Mouse (Mus musculus) kidney, adult 8-10 months (tissue): ENCODE measurements around the gene Trim46.

Experiments used
- DNase-seq, 2 experiments: peaks; one replicate each; pipeline ENCODE4 v3.0.0; 2022

Trim46 gene

GRCm38 (mm10) chr3:89208736-89209135 lies 37.4 kb downstream of the Trim46 start:
- DNase-seq = no peak

GRCm38 (mm10) chr3:89208075-89208657 lies 37.9 kb downstream of the Trim46 start:
- no peak for DNase-seq

DNA sequence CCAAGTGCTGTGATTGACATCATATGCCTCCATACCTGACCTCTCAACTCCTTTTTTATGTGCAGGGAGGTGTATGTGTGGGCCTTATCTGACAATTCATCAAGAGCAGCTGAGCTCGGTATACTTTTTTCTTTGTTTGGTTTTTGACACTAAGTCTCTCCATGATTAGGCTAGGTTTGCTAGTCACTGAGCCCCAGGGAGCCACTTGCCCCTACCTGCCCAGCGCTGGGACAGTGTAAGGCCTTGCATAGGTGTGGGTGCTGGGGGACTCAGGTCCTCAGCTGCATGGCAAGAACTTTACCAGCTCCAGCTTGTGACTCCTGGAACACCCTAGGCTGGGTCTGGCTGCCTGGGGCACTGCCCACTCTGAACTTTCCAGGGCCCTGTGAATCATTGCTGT lies 39.4 kb downstream of the Trim46 start:
- DNase-seq = no peak

- no peak for DNase-seq
Observed at GRCm38 (mm10) chr3:89206079-89206478, 40.0 kb downstream of the Trim46 start.

DNA sequence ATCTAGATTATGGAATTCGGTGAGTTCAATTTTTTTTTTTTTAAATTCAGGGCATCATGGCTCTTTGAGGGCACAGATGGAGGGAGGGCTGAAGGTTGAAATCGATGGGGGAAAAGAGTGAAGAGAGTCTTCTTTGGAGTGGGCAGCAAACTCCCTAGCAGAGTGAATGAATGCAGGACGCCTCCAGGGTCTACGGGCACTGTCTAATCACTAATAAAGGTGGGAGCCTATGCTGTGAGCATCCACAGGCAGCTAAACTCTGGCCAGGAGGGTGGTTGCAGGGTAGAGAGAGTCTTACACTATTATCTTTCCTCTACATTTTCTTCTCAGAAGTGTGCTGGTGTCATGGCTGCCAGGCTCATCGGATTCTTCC lies 43.0 kb downstream of the Trim46 start:
- no peak for DNase-seq

DNA sequence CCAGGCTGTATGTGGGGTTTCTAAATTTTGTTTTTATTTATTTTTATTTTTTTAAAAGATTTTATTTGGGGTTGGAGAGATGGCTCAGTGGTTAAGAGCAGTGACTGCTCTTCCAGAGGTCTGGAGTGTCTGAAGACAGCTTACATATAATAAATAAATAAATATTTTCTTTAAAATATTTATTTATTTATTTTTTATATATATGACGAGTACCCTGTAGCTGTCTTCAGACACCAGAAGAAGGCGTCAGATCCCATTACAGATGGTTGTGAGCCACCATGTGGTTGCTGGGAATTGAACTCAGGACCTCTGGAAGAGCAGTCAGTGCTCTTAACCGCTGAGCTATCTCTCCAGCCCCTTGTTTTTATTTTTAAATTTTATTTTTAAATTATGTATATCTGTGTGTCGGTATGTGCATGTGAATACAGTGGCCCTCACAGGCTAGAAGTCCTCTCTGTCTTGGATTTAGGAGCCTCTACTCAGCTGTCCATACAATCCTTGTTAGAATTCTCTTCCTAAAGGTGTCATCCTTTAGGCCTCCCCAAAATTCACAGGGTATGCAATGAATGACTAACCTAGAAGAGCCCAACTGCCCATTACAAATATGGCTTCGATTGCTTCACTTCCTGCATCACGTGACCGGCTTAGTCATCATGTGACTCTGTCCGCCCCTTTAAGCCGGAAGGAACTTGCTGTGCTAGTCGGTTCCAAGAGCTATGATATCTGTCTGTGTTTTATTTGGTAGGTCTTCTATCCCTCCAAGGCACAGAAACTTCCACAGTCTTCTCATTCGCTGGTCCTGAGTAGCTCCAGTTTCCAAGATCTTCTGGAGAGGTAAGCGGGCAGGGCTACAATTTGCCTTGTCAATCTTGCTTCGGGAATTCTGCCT lies 43.6 kb downstream of the Trim46 start, which contains the start of gene Gba:
Gene Gba (plus strand): TSS at position 676 of the 889 bp plus-strand sequence.
- peak; percentile 82 to 88 for DNase-seq

- no peak for DNase-seq
Observed at GRCm38 (mm10) chr3:89199839-89200238, 46.3 kb downstream of the Trim46 start.

DNA sequence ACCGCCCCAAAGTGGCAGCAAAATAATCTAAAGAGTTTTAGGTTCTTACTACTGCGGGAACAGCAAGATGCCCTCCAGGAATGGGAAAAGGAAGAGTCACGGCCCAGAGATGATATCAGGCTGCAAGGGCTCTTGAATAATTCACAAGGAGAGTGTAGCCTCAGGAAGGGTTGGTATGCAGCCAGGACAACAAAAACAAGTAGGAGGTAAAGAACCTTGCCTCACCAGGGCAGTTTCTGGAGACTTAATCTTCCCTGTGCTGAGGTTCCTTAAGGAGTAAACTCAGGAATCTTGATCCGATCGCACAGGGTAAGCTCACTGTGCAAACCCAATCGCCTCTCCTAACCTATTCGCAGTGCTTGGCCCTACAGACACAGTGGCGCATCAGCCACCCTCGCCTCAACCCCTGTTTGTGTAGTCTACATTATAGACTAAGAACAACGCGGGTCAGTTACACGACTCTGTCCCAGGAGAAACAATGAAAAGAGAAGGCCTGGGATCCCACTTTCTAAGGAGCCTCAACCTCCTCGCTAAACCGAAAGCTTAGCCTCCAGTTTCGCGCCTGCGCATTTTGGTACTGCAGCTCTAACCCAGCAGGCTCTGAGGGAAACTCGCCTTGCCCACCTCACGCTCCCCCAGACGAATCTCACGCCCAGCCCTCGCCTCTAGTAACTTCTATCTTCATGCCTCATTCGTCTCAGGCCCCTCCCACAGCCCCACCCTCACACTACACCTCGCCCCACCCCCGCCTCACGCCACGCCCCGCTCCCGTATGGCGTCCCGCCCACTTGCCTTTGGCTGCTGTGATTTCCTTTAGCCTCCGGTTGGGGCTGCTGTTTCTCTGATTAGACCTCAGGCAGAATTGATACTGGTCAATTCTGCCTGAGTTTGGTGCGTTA lies 49.9 kb downstream of the Trim46 start:
- DNase-seq = peak; percentile 84 to 91

GRCm38 (mm10) chr3:89193853-89194252 lies 52.3 kb downstream of the Trim46 start:
- DNase-seq = peak in 1 of 2 experiments; percentile 45

DNA sequence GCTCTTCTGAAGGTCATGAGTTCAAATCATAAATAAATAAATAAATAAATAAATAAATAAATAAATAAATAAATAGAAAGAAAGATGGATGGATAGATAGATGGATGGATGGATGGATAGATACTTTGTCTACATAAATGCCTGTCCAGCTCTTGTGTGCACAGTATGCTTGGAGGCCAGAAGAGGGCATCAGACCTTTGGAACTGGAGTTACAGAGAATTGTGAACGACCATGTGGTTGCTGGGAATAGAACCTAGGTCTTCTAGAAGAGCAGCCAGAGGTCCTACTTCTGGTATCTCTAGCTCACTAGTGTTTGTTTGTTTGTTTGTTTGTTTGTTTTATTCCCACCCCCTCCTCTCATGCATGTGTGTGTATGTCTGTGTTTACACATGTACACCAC lies 52.8 kb downstream of the Trim46 start:
- DNase-seq = no peak

DNA sequence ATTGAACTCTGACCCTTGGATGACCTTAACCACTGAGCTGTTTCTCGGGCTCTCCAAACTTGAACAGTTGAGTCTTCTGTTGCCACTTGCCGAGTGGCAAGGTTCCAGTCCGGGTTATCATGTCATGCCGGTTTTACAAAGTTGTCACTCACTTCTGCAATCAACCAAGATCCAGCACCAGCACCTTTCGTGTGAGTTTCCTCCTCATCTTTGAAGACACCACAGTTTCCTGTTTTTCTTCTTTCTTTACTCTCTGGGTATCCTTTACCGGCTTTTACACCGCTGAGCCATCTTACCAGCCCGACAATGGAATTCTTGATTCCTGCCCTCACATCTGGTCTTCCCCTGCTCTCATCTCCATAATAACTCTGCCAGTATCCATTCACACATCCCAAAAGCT lies 55.7 kb downstream of the Trim46 start:
- DNase-seq = no peak

DNA sequence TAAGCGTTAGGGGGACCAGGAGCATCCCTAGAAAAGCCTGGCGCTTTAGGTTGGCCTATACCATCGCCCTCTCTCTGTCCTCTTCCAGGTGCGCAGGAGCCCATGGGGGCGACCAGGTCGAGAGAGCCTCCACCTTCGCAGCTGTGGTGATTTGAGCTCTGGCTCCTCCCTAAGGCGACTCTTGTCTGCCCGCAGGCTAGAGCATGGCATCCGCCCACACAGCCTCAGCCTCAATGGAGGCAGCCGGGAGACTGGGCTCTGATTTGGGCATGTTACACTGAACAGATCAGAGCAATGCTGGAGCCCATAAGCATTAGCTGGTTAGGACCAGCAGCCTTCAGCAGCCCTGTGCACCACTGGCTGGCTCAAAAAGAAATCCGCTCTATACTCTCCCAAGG lies 57.6 kb downstream of the Trim46 start:
- DNase-seq = no peak

GRCm38 (mm10) chr3:89187690-89188477 lies 58.2 kb downstream of the Trim46 start:
- DNase-seq = no peak

DNA sequence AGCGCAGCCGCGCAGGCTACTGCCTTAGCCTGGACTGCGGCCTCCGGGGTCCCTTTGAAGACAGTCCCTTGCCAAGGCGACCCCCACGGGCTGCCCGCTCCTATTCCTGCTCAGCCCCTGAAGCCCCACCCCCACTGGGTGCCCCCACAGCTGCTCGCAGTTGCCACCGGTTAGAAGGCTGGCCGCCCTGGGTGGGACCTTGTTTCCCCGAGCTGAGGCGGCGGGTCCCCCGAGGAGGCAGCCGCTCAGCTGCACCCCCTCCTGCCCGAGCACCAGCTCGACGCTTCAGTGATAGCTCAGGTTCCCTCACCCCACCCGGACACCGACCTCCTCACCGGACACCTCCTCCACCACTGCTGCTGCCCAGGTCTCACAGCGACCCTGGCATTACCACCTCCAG lies 58.9 kb downstream of the Trim46 start:
- no peak for DNase-seq
